Mouse (Mus musculus) CH12F3 (cell line): ENCODE measurements around the gene Angel1.

Experiments
- in situ Hi-C: fragments of 300-500 bp; cut with MboI; formaldehyde crosslinking; loops from 2 replicates; pipeline ENCODE4 v1.14.3; 2020; ENCODE audit warnings: low sequenced_read_pairs

The Angel1 gene

GRCm38 (mm10) chr12:86726120-86726640 is at the start of gene Angel1:
Angel1 (minus strand) TSS chr12:86726460.
- in situ Hi-C loops: no loop called here

GRCm38 (mm10) chr12:86775561-86776280 is 49.5 kb upstream of the Angel1 start:
- in situ Hi-C loops: no loop called here

DNA sequence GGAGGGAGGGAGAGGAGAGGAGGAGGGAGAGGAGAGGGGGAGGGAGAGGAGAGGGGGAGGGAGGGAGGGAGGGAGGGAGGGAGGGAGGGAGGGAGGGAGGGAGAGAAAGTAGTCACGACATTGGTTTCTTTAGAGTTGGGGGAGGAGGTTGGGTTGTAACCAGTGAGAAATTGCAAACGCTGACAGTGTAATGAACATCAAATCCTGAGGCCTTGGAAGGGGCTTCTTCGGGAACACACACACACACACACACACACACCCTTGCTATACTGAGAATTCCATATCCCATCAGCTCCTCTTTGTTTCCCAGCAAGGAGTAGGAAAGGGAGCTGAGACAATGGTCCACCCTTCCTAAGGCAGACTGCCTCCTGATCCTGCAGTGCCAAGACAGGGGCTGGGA is 46.3 kb upstream of the Angel1 start:
- in situ Hi-C loops: no loop called here

DNA sequence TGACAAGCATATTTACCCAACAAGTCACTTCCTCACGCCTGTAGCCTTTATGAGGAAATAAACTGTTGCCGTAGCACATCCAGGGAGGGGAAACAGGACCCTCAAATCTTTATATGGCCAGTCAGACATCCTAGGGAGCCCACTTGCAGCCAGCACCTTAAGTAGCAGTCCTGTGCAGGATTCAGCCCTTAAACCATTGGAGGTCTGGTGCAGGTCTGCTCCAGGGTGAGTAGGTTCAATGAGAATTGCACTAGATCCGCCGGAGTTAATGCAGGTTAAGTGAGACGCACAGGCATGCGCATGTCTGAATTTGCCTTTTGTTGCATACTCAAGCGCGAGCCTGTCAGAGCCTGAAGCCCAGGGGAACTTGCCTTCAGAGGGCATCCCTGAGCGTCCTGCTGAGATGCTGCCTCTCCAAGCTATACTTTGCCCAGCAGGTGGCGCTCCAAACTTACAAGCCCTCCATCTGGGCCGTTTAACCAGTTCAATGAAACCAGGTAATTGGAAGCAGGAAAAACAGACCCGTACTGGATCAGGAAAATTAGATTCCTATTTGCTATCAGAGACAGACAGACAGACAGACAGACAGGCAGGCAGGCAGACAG is 45.7 kb upstream of the Angel1 start:
- in situ Hi-C loops: no loop called here

DNA sequence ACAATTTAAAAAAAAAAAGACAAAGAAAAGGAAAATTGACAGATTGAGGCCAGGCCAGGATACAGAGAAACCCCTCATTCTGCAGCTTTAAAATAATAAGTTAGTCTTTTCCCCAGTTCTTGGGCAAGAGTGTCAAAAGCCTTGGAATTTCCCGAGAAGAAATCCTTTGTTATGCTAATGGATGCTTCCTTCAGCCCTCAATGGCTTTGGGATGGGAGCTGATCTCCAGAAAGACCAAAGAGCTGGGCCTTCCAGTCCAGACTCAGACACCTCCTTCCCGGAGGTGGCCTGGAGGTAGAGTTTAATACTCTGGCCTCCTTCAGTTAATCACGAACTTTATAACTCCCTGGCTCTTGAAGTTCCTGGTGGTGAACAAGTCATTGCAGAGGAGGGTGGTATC is 44.7 kb upstream of the Angel1 start:
- in situ Hi-C loops: no loop called here

GRCm38 (mm10) chr12:86770261-86770670 is 44.0 kb upstream of the Angel1 start:
- in situ Hi-C loops: no loop called here

DNA sequence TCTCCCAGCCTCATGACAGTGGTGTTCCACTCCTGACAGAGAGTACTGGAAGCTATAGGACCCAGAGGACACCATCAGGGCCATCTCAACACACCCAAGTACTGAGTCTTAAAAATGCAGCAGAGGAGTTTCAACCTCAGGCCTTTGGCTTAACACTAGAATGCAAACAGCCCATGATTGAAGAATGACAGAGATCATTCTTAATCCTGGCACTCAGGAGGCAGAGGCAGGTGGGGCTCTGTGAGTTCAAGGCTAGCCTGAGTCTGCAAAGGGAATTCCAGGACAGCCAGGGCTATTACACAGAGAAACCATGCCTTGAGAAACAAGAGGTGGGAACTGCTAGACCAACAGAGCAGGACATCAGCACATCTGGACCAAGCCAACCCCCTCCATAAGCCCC is 43.6 kb upstream of the Angel1 start:
- in situ Hi-C loops: no loop called here

- in situ Hi-C loops: no loop called here
Measured at GRCm38 (mm10) chr12:86768986-86769580, 42.8 kb upstream of the Angel1 start.

DNA sequence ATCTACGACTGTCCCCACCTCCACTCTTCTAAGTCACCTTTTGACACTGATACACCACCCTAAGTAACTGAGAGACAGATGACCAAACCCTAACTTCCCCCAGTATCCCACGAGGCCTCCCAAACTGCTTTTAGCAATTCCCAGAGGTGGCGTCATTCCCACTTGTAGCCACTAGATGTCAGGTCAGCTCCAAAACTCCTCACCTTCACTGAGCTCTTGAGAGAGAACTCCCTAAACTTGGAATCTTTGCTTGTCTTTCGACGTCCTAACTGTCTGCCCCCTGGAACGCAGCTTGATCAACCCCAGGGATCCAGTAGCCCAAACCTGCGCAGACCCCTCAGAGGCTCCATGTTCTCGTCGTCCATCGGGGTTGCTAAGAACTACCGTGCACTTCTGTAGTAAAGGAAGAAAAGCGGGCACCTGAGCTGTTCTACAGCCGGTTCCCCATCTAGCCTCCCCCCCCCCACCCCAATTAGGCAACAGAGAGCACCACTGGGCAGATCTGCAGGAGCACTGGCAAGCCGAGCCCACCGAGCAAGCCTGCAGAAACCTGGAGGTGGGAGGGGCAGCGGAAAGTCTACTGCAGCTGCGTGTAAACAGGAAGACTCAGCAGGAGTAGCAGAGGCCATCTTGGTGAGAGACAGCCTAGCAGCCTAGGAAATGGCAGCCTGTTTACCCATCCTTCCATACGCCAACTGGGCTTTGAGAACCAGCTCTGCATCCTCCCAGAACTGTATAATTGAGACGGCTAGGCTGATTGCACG is 41.8 kb upstream of the Angel1 start:
- in situ Hi-C loops: no loop called here

DNA sequence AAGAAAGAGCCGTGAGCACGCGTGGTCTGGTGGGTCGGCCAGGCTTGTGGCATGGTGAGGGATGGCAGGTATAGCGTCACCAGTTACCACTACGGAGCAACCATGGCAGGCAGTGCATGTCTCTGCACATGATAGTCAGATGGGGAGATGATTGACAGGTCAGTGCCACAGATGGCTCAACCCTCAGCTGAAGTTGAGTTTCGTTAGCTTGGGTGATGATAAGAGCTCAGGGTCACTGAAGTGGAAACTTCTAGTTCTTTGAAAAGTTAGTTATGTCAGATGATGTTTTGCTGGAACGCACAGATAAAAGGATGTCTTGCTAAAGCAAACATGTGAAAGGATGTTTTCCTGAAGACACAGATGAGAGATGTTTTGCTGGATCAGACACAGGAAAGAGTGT is 40.2 kb upstream of the Angel1 start:
- in situ Hi-C loops: no loop called here

DNA sequence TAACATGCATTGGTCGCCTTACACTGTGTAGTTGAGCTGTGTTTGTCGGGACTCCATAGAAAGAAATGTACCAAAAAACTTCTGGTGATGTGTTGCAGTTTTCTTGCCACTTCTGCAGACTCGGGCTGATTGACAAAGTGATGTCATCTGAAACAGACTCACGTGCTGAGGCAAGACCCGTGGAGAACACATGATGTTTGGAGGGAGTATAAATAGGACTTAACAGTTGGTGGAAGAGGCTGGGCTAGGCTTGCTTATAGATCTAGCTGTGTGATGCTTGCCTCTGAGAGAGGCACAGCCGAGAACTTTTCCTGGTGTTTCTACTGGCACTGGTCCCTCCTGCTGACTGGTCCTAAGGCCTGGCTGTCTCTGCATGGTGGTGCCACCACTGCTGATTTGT is 37.8 kb upstream of the Angel1 start:
- in situ Hi-C loops: no loop called here

- in situ Hi-C loops: no loop called here
Measured at GRCm38 (mm10) chr12:86761036-86761435, 34.8 kb upstream of the Angel1 start.

- in situ Hi-C loops: no loop called here
Measured at GRCm38 (mm10) chr12:86734319-86734810, 8.1 kb upstream of the Angel1 start, which contains the start of gene Lrrc74a. Lrrc74a (plus strand) TSS chr12:86734369.

- in situ Hi-C loops: no loop called here
Measured at GRCm38 (mm10) chr12:86725706-86726105, 554 bp downstream of the Angel1 start.

- in situ Hi-C loops: no loop called here
Measured at GRCm38 (mm10) chr12:86724300-86724699, 2.0 kb downstream of the Angel1 start.

GRCm38 (mm10) chr12:86721453-86721852 is 4.8 kb downstream of the Angel1 start:
- in situ Hi-C loops: no loop called here

- in situ Hi-C loops: no loop called here
Measured at GRCm38 (mm10) chr12:86719961-86720639, 6.2 kb downstream of the Angel1 start.

GRCm38 (mm10) chr12:86716962-86717361 is 9.3 kb downstream of the Angel1 start:
- in situ Hi-C loops: no loop called here

DNA sequence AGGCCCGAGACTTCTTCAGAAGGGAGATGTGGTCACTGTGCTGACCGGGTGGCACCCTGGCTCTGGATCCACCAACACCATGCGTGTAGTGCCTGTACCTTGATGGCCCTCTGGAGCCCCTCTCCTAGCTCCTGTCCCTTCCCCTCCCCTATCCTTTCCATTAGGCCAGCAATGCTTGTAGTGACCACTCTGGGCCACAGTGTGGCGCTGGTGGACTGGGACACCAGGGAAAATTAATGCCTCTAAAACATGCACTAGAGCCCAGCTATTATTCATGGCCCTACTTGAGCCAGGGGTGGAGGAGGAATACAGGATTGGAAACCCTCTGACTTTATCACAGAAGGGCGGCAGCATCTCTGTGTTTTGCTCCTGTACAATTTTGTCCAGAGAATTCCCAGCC is 10.9 kb downstream of the Angel1 start:
- in situ Hi-C loops: no loop called here

GRCm38 (mm10) chr12:86714026-86714425 is 12.2 kb downstream of the Angel1 start:
- in situ Hi-C loops: no loop called here
